Mouse (Mus musculus): ENCODE data around the gene Adcy9. TPM values are rescaled to one million over a fixed set of nuclear protein-coding genes. Genes with fewer than 3 reads are reported as not detected.

The Adcy9 gene
- polyA plus RNA-seq, 1 experiment, result 10.1 TPM

GRCm38 (mm10) chr16:4418776-4419545 lies 1.3 kb downstream of the Adcy9 start:
- DNase-seq (ENCODE audit: low spot score), result no peak

- DNase-seq (ENCODE audit: low spot score), result no peak
Measured at GRCm38 (mm10) chr16:4418072-4418471, 2.2 kb downstream of the Adcy9 start.

- DNase-seq (ENCODE audit: low spot score), result no peak
Measured at GRCm38 (mm10) chr16:4417455-4417854, 2.8 kb downstream of the Adcy9 start.

- no peak for DNase-seq (ENCODE audit: low spot score)
Measured at GRCm38 (mm10) chr16:4414881-4415585, 5.3 kb downstream of the Adcy9 start.

GRCm38 (mm10) chr16:4413988-4414880 lies 6.1 kb downstream of the Adcy9 start:
- DNase-seq (ENCODE audit: low spot score), result no peak

GRCm38 (mm10) chr16:4413301-4413700 lies 7.0 kb downstream of the Adcy9 start:
- DNase-seq (ENCODE audit: low spot score), result no peak

- no peak for DNase-seq (ENCODE audit: low spot score)
Measured at GRCm38 (mm10) chr16:4412298-4412697, 8.0 kb downstream of the Adcy9 start.

- DNase-seq (ENCODE audit: low spot score), result no peak
Measured at GRCm38 (mm10) chr16:4411296-4411695, 9.0 kb downstream of the Adcy9 start.

- no peak for DNase-seq (ENCODE audit: low spot score)
Measured at GRCm38 (mm10) chr16:4407536-4407935, 12.8 kb downstream of the Adcy9 start.

- DNase-seq (ENCODE audit: low spot score), result no peak
Measured at GRCm38 (mm10) chr16:4406706-4407105, 13.6 kb downstream of the Adcy9 start.

- no peak for DNase-seq (ENCODE audit: low spot score)
Measured at GRCm38 (mm10) chr16:4406047-4406586, 14.2 kb downstream of the Adcy9 start.

- DNase-seq (ENCODE audit: low spot score), result no peak
Measured at GRCm38 (mm10) chr16:4404933-4405761, 15.2 kb downstream of the Adcy9 start.

- no peak for DNase-seq (ENCODE audit: low spot score)
Measured at GRCm38 (mm10) chr16:4401109-4401508, 19.2 kb downstream of the Adcy9 start.

- DNase-seq (ENCODE audit: low spot score), result no peak
Measured at GRCm38 (mm10) chr16:4399471-4400223, 20.7 kb downstream of the Adcy9 start.

- no peak for DNase-seq (ENCODE audit: low spot score)
Measured at GRCm38 (mm10) chr16:4398782-4399181, 21.5 kb downstream of the Adcy9 start.

GRCm38 (mm10) chr16:4397636-4398035 lies 22.7 kb downstream of the Adcy9 start:
- DNase-seq (ENCODE audit: low spot score), result no peak

GRCm38 (mm10) chr16:4395687-4396341 lies 24.5 kb downstream of the Adcy9 start:
- DNase-seq (ENCODE audit: low spot score), result no peak

- DNase-seq (ENCODE audit: low spot score), result no peak
Measured at GRCm38 (mm10) chr16:4394991-4395590, 25.2 kb downstream of the Adcy9 start.

GRCm38 (mm10) chr16:4383473-4384038 lies 36.7 kb downstream of the Adcy9 start:
- DNase-seq (ENCODE audit: low spot score), result no peak
